Mouse (Mus musculus): ENCODE data around the gene Slc24a4.
A peak's percentile ranks its signal among the peaks of the same experiment; 100 is the strongest.
"Not testable (repeated sequence)": the region's sequence is repeated elsewhere in the genome, so short reads cannot be mapped to it uniquely, and the experiment has no call there.

The Slc24a4 gene

DNA sequence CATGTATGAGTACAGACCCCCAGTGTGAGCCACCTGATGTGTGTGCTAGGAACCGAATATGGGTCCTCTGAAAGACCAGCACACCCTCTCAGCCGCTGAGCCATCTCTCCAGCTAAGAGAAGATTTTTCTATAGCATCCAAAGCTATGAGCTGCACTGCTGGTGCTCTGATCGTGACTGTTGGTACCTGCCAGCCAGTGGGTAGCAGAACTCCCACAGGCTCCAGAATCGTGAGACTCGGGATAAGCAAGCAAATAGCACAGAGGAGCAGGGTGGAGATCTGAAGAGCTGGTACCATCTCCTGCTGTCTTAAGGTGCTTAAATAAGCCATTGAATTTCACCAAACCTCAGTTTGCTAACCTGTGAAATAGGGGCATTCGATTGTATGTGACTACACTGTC is 119.6 kb downstream of the Slc24a4 start:
- no peak for DNase-seq (ENCODE audit: low read depth, low spot score)

- no peak for DNase-seq (ENCODE audit: low read depth, low spot score)
These were observed 121.8 kb downstream of the Slc24a4 start for GRCm38 (mm10) chr12:102250316-102250715.

GRCm38 (mm10) chr12:102251070-102251469 is 122.5 kb downstream of the Slc24a4 start:
- DNase-seq (ENCODE audit: low read depth, low spot score) = no peak

- DNase-seq (ENCODE audit: low read depth, low spot score) = no peak
These were observed 123.5 kb downstream of the Slc24a4 start for GRCm38 (mm10) chr12:102251985-102252384.

GRCm38 (mm10) chr12:102252525-102252924 is 124.0 kb downstream of the Slc24a4 start:
- no peak for DNase-seq (ENCODE audit: low read depth, low spot score)

DNA sequence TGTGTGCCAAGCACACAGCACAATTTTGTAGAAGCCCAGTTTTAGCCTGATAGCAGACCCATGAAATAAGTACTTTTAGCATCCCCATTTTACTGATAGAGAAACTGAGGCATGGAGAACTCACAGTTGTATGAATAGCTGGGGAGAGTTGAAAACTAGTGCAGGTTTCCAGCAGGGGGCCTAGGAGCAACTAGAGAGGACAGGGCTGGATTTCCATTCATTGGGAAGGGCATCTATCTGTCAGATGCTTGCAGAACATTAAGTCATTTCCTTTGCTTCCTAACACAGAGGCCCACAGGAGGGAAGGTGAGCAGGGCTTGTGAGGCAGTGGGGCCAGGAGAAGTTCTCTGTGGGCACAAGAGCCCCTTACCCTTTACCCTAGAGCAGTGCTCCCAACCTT is 126.5 kb downstream of the Slc24a4 start:
- DNase-seq (ENCODE audit: low read depth, low spot score) = no peak

DNA sequence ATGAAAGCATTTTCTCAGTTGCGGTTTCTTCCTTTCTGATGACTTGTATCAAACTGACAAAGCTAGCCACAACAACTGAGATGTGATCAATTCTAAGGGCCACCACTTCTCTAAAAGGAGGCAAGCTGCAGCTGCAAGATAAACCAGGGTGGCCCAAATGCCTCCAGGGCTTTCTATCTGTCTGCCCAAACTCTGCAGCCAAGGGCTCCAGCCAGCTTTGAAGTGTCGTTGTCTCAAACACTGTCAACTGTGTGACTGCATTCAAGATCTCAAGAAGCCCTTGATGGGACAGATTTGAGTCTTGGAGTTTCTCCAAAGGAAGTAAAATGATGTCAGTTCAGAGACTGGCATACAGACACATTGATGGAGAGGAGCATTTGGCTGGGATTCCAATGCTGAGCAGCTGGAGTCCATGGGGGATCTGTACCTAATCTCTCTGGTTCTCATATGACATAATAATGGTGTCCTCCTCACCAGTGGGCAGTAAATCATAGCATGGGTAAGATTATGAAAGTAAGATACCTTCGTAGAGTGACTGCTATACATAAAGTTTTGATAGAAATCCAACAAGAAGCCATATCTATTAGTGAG is 130.1 kb downstream of the Slc24a4 start:
- no peak for DNase-seq (ENCODE audit: low read depth, low spot score)

DNA sequence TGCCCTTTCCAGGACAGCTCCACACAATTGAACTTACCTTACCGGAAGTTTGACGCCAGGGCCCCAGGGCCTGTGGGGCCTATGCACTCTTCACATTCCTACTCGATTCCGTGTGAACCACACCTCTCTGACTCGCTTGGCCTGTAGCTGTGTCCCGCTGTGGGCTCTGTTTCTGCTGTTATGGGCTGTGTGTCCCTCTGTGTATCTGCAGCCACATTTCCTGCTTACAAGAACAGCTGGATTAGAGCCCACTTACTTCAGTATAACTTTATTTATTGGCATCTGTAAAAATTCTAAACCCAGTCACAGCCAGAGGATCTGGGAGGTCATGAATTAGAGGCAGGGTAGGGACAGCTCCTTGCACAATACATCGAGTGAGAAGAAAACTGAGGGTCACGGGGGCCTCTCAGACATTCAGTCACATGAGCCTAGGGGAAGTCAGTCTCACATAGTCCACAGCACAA is 133.4 kb downstream of the Slc24a4 start:
- DNase-seq (ENCODE audit: low read depth, low spot score) = no peak

GRCm38 (mm10) chr12:102262809-102263208 is 134.3 kb downstream of the Slc24a4 start:
- DNase-seq (ENCODE audit: low read depth, low spot score) = no peak

- DNase-seq (ENCODE audit: low read depth, low spot score) = no peak
These were observed 134.7 kb downstream of the Slc24a4 start for GRCm38 (mm10) chr12:102263249-102263648.

DNA sequence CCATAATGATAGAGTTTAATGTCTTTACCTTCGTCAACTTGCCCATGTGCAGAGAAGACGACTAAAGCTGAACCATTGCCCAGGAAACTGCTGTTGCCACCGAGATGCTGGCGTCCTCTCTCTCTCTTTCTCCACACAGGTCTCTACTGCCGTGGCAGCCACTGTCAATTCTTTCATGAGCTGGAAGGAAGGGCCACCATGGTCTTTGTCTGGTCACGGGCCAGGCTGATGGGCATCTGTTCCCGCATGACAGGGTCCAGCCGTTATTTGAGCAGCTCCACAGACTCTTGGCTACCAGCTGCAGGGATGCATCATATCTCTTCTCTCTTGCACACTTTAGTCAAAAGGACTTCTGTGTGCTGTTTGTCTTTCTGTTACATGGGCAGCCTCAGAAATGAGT is 137.9 kb downstream of the Slc24a4 start:
- no peak for DNase-seq (ENCODE audit: low read depth, low spot score)

DNA sequence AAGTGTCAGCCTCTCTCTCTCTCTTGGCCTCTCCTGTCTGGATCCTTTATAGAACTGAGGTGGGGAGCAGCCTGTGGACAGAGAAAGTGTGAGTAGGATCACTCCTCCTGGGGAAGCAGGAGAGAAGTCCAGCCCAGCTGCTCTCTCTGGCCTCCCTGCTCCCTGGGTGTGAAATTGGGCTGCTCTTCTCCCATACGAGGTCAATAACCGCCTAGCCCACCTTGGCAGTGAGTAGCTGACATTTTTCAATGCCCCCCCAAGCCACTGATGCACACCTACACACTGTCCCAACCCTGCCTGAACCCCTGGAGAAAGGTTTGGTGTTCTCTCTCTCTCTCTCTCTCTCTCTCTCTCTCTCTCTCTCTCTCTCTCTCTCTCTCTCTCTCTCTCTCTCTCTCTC is 140.6 kb downstream of the Slc24a4 start:
- no peak for DNase-seq (ENCODE audit: low read depth, low spot score)

DNA sequence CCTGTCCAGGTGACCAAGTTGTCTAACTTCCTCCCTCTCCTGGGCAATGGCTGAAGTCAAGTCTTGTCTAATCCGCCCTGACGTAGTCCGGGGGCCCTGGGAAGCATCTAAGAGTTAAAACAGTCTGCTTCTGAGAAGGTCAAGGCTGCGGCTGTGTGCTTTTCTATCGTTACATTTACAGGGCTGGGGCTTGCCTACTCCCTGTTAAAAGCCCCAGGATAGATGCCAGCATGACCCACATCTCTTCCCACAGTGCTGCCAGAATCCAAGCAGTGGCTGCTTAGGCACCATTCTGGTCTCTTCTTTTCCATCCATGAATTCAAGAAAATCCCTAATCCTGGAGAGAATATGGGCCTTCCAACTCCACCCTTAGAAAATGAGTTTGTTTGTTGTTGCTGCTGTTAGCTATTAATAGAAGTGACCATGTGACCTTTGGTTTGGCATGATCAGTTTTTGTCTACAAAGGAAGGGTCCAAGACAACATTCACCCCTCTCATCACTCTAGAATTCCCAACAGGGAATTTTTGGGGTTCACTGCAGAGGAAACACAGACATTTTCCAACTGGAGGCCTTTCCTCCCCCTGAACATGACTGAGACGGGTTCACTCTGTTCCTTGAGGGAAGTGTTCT is 142.4 kb downstream of the Slc24a4 start:
- no peak for DNase-seq (ENCODE audit: low read depth, low spot score)

- no peak for DNase-seq (ENCODE audit: low read depth, low spot score)
These were observed 142.9 kb downstream of the Slc24a4 start for GRCm38 (mm10) chr12:102271447-102271846.

DNA sequence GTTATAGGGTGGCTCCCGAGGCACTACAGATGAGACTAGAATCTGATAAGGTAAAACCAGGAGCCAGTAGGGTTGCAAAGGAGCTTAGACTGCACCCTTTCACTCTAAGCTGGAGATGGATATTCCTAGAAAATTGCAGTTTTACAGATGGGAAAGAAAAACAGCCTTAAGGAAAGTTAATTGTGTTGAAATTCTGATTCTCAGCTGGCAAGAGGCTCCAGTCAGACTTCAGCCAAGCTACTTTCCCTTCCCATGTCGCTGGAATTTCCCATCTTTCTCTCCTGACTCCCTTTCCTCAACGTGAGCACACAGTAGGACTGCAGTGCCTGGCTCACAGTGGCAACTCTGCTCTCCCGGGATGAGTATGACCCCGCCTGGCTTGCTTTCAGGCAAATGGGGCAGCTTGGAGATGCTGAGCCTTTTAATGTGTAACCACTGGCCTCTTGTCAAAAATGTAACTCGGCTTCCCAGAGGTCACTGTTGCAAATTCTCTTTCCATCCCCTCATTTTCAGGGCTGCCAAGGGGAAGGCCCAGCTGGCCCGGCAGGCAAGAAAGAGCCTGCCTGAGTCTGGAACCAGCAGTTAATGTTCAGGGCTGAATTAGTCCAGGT is 147.4 kb downstream of the Slc24a4 start:
- peak; percentile 73 for DNase-seq (ENCODE audit: low read depth, low spot score)

GRCm38 (mm10) chr12:102280290-102280689 is 151.8 kb downstream of the Slc24a4 start:
- not testable (repeated sequence) for DNase-seq (ENCODE audit: low read depth, low spot score)

DNA sequence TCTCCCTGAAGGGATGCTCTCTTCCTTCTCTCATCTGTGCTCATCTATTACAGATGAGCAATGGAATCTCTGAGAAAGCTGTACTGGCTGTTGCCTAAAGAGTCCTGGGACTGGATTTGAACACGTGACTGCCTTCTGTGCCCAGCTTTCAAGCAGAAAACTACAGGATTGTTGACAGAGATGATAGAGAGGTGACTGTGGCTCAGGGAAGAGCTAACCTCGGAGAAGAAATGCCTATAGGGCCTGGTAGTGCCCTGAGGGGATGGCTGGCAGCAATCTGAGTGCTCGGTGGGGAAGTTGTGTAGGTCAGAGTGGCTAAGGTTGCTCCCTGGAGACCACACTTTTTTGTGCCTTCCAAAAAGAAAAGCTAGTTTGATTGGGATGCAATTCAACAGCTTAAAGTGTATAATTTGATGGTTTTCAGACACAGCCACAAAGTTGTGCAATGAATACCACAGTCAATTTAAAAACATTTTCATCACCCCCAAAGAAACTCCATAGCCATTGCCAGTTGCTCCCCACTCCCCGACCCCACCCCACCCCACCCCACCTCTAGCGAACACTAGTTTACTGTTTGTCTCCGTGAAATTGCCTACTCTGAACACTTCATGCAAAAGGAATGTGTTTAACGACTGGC is 152.5 kb downstream of the Slc24a4 start:
- peak; percentile 54 for DNase-seq (ENCODE audit: low read depth, low spot score)

- no peak for DNase-seq (ENCODE audit: low read depth, low spot score)
These were observed 153.6 kb downstream of the Slc24a4 start for GRCm38 (mm10) chr12:102282126-102282525.

- DNase-seq (ENCODE audit: low read depth, low spot score) = no peak
These were observed 154.4 kb downstream of the Slc24a4 start, which contains the start of gene Rin3 for GRCm38 (mm10) chr12:102282763-102283482. TSS of gene Rin3 (plus strand) at chr12:102283048.

DNA sequence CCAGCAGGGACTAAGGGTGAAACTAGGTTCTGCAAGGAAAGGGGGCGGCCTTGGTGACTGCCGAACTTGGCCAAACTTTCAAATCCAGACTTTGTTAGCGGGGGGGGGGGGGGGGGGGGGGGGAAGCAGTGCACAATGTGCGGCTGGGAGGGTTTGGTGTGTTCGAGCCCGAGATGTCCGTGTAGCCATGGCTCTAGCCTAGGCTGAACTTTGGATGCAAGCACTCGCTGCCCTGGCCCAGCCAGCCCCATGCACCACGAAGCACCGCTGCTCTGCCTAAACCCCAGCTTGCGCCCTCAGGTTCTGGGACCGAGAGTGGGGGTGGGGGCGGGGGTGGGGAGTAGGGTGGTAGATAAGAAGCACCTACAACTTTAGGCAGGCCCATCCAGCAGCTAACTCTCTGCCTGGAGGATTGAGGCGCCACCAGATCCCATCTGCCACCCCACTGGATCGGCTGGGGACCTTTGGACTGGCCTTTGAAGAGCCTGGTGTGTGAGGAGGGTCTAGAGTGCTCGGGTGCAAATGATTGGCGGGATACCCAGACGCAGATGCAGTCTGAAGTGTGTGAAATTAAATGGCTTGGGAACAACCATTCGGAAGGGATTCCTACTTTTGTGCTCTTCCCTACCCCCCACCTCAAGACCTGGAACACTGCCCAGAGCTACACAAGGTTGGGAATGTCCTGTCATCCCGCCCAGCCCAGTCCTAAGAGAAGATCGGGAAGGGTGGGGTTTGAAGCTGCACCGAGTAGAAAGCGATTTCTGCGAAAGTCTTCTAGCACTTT is 155.1 kb downstream of the Slc24a4 start:
- peak; percentile 38 for DNase-seq (ENCODE audit: low read depth, low spot score)

GRCm38 (mm10) chr12:102284267-102284610 is 155.7 kb downstream of the Slc24a4 start:
- DNase-seq (ENCODE audit: low read depth, low spot score) = no peak
